Mouse (Mus musculus): Measurements from ENCODE around the gene Rftn1. TPM values are rescaled to one million over a fixed set of nuclear protein-coding genes. Genes with fewer than 3 reads are reported as not detected.

Gene Rftn1
- total RNA-seq, 2 experiments from 2014 or later: 17.0 to 18.3 TPM

- DNase-seq (ENCODE audit: low spot score in 2 of 2): no peak
Observed at GRCm38 (mm10) chr17:49993631-49994030, 196.8 kb downstream of the Rftn1 start.

- peak; percentile 21 to 52 for DNase-seq (ENCODE audit: low spot score in 2 of 2)
Observed at GRCm38 (mm10) chr17:49992625-49993603, 197.6 kb downstream of the Rftn1 start.

- DNase-seq (ENCODE audit: low spot score in 2 of 2): no peak
Observed at GRCm38 (mm10) chr17:49989583-49989982, 200.9 kb downstream of the Rftn1 start.

- no peak for DNase-seq (ENCODE audit: low spot score in 2 of 2)
Observed at GRCm38 (mm10) chr17:49987095-49987494, 203.4 kb downstream of the Rftn1 start.

GRCm38 (mm10) chr17:49983478-49983877 is 207.0 kb downstream of the Rftn1 start:
- no peak for DNase-seq (ENCODE audit: low spot score in 2 of 2)

GRCm38 (mm10) chr17:49982611-49983390 is 207.7 kb downstream of the Rftn1 start:
- no peak for DNase-seq (ENCODE audit: low spot score in 2 of 2)

GRCm38 (mm10) chr17:49981591-49981990 is 208.9 kb downstream of the Rftn1 start:
- no peak for DNase-seq (ENCODE audit: low spot score in 2 of 2)

- DNase-seq (ENCODE audit: low spot score in 2 of 2): no peak
Observed at GRCm38 (mm10) chr17:49979761-49980285, 210.7 kb downstream of the Rftn1 start.

GRCm38 (mm10) chr17:49977424-49977790 is 213.1 kb downstream of the Rftn1 start:
- no peak for DNase-seq (ENCODE audit: low spot score in 2 of 2)

- DNase-seq (ENCODE audit: low spot score in 2 of 2): no peak
Observed at GRCm38 (mm10) chr17:49976678-49977423, 213.6 kb downstream of the Rftn1 start.

GRCm38 (mm10) chr17:49975481-49975880 is 215.0 kb downstream of the Rftn1 start:
- no peak for DNase-seq (ENCODE audit: low spot score in 2 of 2)

- no peak for DNase-seq (ENCODE audit: low spot score in 2 of 2)
Observed at GRCm38 (mm10) chr17:49974996-49975395, 215.5 kb downstream of the Rftn1 start.

- DNase-seq (ENCODE audit: low spot score in 2 of 2): no peak
Observed at GRCm38 (mm10) chr17:49972164-49972563, 218.3 kb downstream of the Rftn1 start.

- DNase-seq (ENCODE audit: low spot score in 2 of 2): no peak
Observed at GRCm38 (mm10) chr17:49971057-49971456, 219.4 kb downstream of the Rftn1 start.

- peak; percentile 40 to 87 for DNase-seq (ENCODE audit: low spot score in 2 of 2)
Observed at GRCm38 (mm10) chr17:49968467-49969207, 221.8 kb downstream of the Rftn1 start.

- no peak for DNase-seq (ENCODE audit: low spot score in 2 of 2)
Observed at GRCm38 (mm10) chr17:49965846-49966762, 224.4 kb downstream of the Rftn1 start.

- DNase-seq (ENCODE audit: low spot score in 2 of 2): no peak
Observed at GRCm38 (mm10) chr17:49965035-49965434, 225.4 kb downstream of the Rftn1 start.

GRCm38 (mm10) chr17:49964471-49964870 is 226.0 kb downstream of the Rftn1 start:
- DNase-seq (ENCODE audit: low spot score in 2 of 2): no peak

GRCm38 (mm10) chr17:49959021-49959420 is 231.5 kb downstream of the Rftn1 start:
- no peak for DNase-seq (ENCODE audit: low spot score in 2 of 2)
